Mouse (Mus musculus): Measurements from ENCODE around the gene Exosc2. TPM values are rescaled to one million over a fixed set of nuclear protein-coding genes. Genes with fewer than 3 reads are reported as not detected.

The Exosc2 gene
- polyA plus RNA-seq, 1 experiment from 2014 or later: 70.1 TPM

Other genes starting within 250 kb of the Exosc2 start
- gene Ass1, start 200.5 kb upstream of the Exosc2 start, polyA plus RNA-seq (2014; fragmentation: Nextera tagmentation; extraction: Ambion mirVana): 9.6 and 10.3 TPM in 2 replicates
- 92.6 and 97.5 TPM in 2 replicates for gene Fubp3, start 98.1 kb upstream of the Exosc2 start, polyA plus RNA-seq (2014; fragmentation: Nextera tagmentation; extraction: Ambion mirVana)
- gene Prdm12, start 30.7 kb upstream of the Exosc2 start, polyA plus RNA-seq (2014; fragmentation: Nextera tagmentation; extraction: Ambion mirVana): 11.3 and 11.7 TPM in 2 replicates
- 28.4 and 33.0 TPM in 2 replicates for gene Abl1, start 17.7 kb downstream of the Exosc2 start, polyA plus RNA-seq (2014; fragmentation: Nextera tagmentation; extraction: Ambion mirVana)
- 0.06 and 0.11 TPM in 2 replicates for gene Qrfp, start 139.9 kb downstream of the Exosc2 start, polyA plus RNA-seq (2014; fragmentation: Nextera tagmentation; extraction: Ambion mirVana)
- 0.83 and 1.7 TPM in 2 replicates for gene Fibcd1, start 175.3 kb downstream of the Exosc2 start, polyA plus RNA-seq (2014; fragmentation: Nextera tagmentation; extraction: Ambion mirVana)
- 7.7 and 9.6 TPM in 2 replicates for gene Lamc3, start 216.6 kb downstream of the Exosc2 start, polyA plus RNA-seq (2014; fragmentation: Nextera tagmentation; extraction: Ambion mirVana)

Data from midbrain, embryonic 11.5 days (tissue).